Mouse (Mus musculus) cerebellum, postnatal 14 days (tissue): ENCODE results near the gene Gm3633.
"Not testable (repeated sequence)": the region's sequence is repeated elsewhere in the genome, so short reads cannot be mapped to it uniquely, and the experiment has no call there.

Experiments used
- DNase-seq, 2 experiments: peaks; one replicate each; pipeline ENCODE4 v3.0.0; 2021; ENCODE audit warnings: mixed read lengths in 2 of 2

The Gm3633 gene

GRCm38 (mm10) chr14:42641817-42642216, at the start of gene Gm3633:
Gene Gm3633, minus strand, starts transcription at chr14:42641917.
- not testable (repeated sequence) for DNase-seq

- DNase-seq = not testable (repeated sequence)
Measured at GRCm38 (mm10) chr14:42655638-42656037, 13.9 kb upstream of the Gm3633 start, which contains the start of gene Gm10378. Gene Gm10378, plus strand, starts transcription at chr14:42655938.

- not testable (repeated sequence) for DNase-seq
Measured at GRCm38 (mm10) chr14:42599782-42600181, 41.9 kb downstream of the Gm3633 start, which contains the start of gene Gm17124. Gene Gm17124, minus strand, starts transcription at chr14:42599882.
